Mouse (Mus musculus) MEL (cell line): Measurements from ENCODE around the gene Il10rb. TPM values are rescaled to one million over a fixed set of nuclear protein-coding genes. Genes with fewer than 3 reads are reported as not detected.

Source experiments
- DNase-seq: peaks from one replicate; pipeline ENCODE4 v3.0.0; 2011; ENCODE audit warnings: low read depth, low spot score
- H3K27ac ChIP-seq: 2 replicates; pipeline ENCODE4 v1.5.1; 2012; ENCODE audit warnings: low read depth, mild to moderate bottlenecking, control low read depth, low read length, moderate library complexity; ENCODE audit not compliant: control insufficient read depth
- H3K27me3 ChIP-seq, 2 experiments: fragments of 150-350 bp in 1 of 2; sonication (generic) in 1 of 2; 2 replicates each; pipeline ENCODE4 v1.6.1; 2012; ENCODE audit warnings: low read length in 2 of 2, mild to moderate bottlenecking in 2 of 2, improper control_type of control experiment in 1 of 2, moderate library complexity in 1 of 2; ENCODE audit not compliant: insufficient read depth in 2 of 2, control insufficient read depth in 1 of 2
- H3K36me3 ChIP-seq, 2 experiments: 2 replicates each; pipeline ENCODE4 v1.6.1; 2012 to 2014; ENCODE audit warnings: low read length in 2 of 2, improper control_type of control experiment in 1 of 2, inconsistent platforms in 1 of 2, mild to moderate bottlenecking in 1 of 2; ENCODE audit not compliant: insufficient read depth in 2 of 2, control insufficient read depth in 1 of 2
- H3K4me1 ChIP-seq, 2 experiments: fragments of 150-350 bp in 1 of 2; sonication (generic) in 1 of 2; 2 replicates each; pipeline ENCODE4 v1.6.1; 2012; ENCODE audit warnings: low read length in 2 of 2, improper control_type of control experiment in 1 of 2, mild to moderate bottlenecking in 1 of 2; ENCODE audit not compliant: insufficient read depth in 2 of 2, control insufficient read depth in 1 of 2
- H3K4me3 ChIP-seq, 2 experiments: fragments of 150-350 bp in 1 of 2; sonication (generic) in 1 of 2; 2 replicates each; pipeline ENCODE4 v1.5.1; 2012; ENCODE audit warnings: low read depth in 2 of 2, low read length in 2 of 2, mild to moderate bottlenecking in 2 of 2, moderate library complexity in 2 of 2, control low read depth in 1 of 2, improper control_type of control experiment in 1 of 2; ENCODE audit not compliant: control insufficient read depth in 1 of 2, insufficient read depth in 1 of 2
- H3K79me2 ChIP-seq: 2 replicates; pipeline ENCODE4 v1.6.1; 2012; ENCODE audit warnings: mild to moderate bottlenecking, low read length, moderate library complexity; ENCODE audit not compliant: control insufficient read depth, poor library complexity, insufficient read depth
- H3K9ac ChIP-seq: 2 replicates; pipeline ENCODE4 v1.6.1; 2012; ENCODE audit warnings: low read depth, mild to moderate bottlenecking, control low read depth, low read length, moderate library complexity; ENCODE audit not compliant: control insufficient read depth, poor library complexity, severe bottlenecking
- H3K9me3 ChIP-seq: fragments of 150-350 bp; sonication (generic); replicated peaks from 2 replicates; pipeline ENCODE4 v1.6.1; 2012; ENCODE audit warnings: mild to moderate bottlenecking, low read length, improper control_type of control experiment, moderate library complexity; ENCODE audit not compliant: insufficient read depth
- BHLHE40 ChIP-seq: IDR thresholded peaks from 2 replicates; pipeline ENCODE4 v1.6.1; 2012; ENCODE audit warnings: low read depth, mild to moderate bottlenecking, inconsistent platforms, low read length, improper control_type of control experiment, borderline replicate concordance
- CHD1 ChIP-seq: IDR thresholded peaks from 2 replicates; pipeline ENCODE4 v1.6.1; 2012; ENCODE audit warnings: low read depth, mild to moderate bottlenecking, inconsistent platforms, low read length, improper control_type of control experiment
- CTCF ChIP-seq, 3 experiments: IDR thresholded peaks in 2 of 3; conservative IDR thresholded peaks in 1 of 3; 2 replicates each; pipeline ENCODE4 v1.5.1; 2011 to 2012; ENCODE audit warnings: low read length in 3 of 3, low read depth in 2 of 3, mild to moderate bottlenecking in 2 of 3, improper control_type of control experiment in 1 of 3, inconsistent platforms in 1 of 3, mixed read lengths in 1 of 3, moderate library complexity in 1 of 3; ENCODE audit not compliant: control insufficient read depth in 1 of 3, insufficient read depth in 1 of 3, poor library complexity in 1 of 3, severe bottlenecking in 1 of 3
- E2F4 ChIP-seq: IDR thresholded peaks from 2 replicates; pipeline ENCODE4 v1.6.1; 2011; ENCODE audit warnings: low read depth, low read length, improper control_type of control experiment, borderline replicate concordance
- ELF1 ChIP-seq: IDR thresholded peaks from 2 replicates; pipeline ENCODE4 v1.6.1; 2014; ENCODE audit warnings: low read depth, mild to moderate bottlenecking, inconsistent platforms, low read length, improper control_type of control experiment, moderate library complexity
- GABPA ChIP-seq: IDR thresholded peaks from 2 replicates; pipeline ENCODE4 v1.6.1; 2012; ENCODE audit warnings: low read depth, mild to moderate bottlenecking, inconsistent platforms, low read length, improper control_type of control experiment, moderate library complexity
- JUND ChIP-seq: IDR thresholded peaks from 2 replicates; pipeline ENCODE4 v1.6.1; 2011; ENCODE audit warnings: low read depth, mild to moderate bottlenecking, improper control_type of control experiment, low read length
- KAT2A ChIP-seq: conservative IDR thresholded peaks from 2 replicates; pipeline ENCODE4 v1.6.1; 2012; ENCODE audit warnings: low read depth, low read length, improper control_type of control experiment, inconsistent platforms
- MAX ChIP-seq: IDR thresholded peaks from 2 replicates; pipeline ENCODE4 v1.6.1; 2011; ENCODE audit warnings: low read length, improper control_type of control experiment
- MAZ ChIP-seq: IDR thresholded peaks from 2 replicates; pipeline ENCODE4 v1.6.1; 2012; ENCODE audit warnings: low read depth, mild to moderate bottlenecking, inconsistent platforms, low read length, improper control_type of control experiment
- MEF2A ChIP-seq: IDR thresholded peaks from 2 replicates; pipeline ENCODE4 v1.6.1; 2014; ENCODE audit warnings: low read depth, mild to moderate bottlenecking, inconsistent platforms, low read length, improper control_type of control experiment; ENCODE audit not compliant: poor library complexity, insufficient replicate concordance, severe bottlenecking; ENCODE audit errors: extremely low read depth
- MYB ChIP-seq: IDR thresholded peaks from 2 replicates; pipeline ENCODE4 v1.6.1; 2011; ENCODE audit warnings: mild to moderate bottlenecking, low read depth, low read length, improper control_type of control experiment
- MYC ChIP-seq: IDR thresholded peaks from 2 replicates; pipeline ENCODE4 v1.6.1; 2011; ENCODE audit warnings: low read depth, mild to moderate bottlenecking, low read length, improper control_type of control experiment, moderate library complexity
- NELFE ChIP-seq: IDR thresholded peaks from 2 replicates; pipeline ENCODE4 v1.6.1; 2011; ENCODE audit warnings: low read depth, low read length, improper control_type of control experiment
- NRF1 ChIP-seq: IDR thresholded peaks from 2 replicates; pipeline ENCODE4 v1.6.1; 2014; ENCODE audit warnings: low read depth, mild to moderate bottlenecking, inconsistent platforms, low read length, improper control_type of control experiment, moderate library complexity; ENCODE audit not compliant: poor library complexity, insufficient read depth, severe bottlenecking
- POLR2A ChIP-seq, 2 experiments: IDR thresholded peaks; 2 replicates each; pipeline ENCODE4 v1.6.1; 2011 to 2012; ENCODE audit warnings: low read length in 2 of 2, mild to moderate bottlenecking in 2 of 2, control low read depth in 1 of 2, improper control_type of control experiment in 1 of 2, low read depth in 1 of 2, moderate library complexity in 1 of 2; ENCODE audit not compliant: control insufficient read depth in 1 of 2, insufficient read depth in 1 of 2, poor library complexity in 1 of 2
- POLR2AphosphoS2 ChIP-seq: IDR thresholded peaks from 2 replicates; pipeline ENCODE4 v1.6.1; 2011; ENCODE audit warnings: low read length, improper control_type of control experiment
- POLR2AphosphoS5 ChIP-seq: IDR thresholded peaks from 2 replicates; pipeline ENCODE4 v1.6.1; 2012; ENCODE audit warnings: low read depth, borderline replicate concordance, mild to moderate bottlenecking, inconsistent platforms, low read length, moderate library complexity, mixed read lengths
- RAD21 ChIP-seq: IDR thresholded peaks from 2 replicates; pipeline ENCODE4 v1.6.1; 2011; ENCODE audit warnings: mild to moderate bottlenecking, low read depth, low read length, improper control_type of control experiment
- RCOR1 ChIP-seq: IDR thresholded peaks from 2 replicates; pipeline ENCODE4 v1.6.1; 2012; ENCODE audit warnings: low read depth, mild to moderate bottlenecking, inconsistent platforms, low read length, improper control_type of control experiment
- SIN3A ChIP-seq: IDR thresholded peaks from 2 replicates; pipeline ENCODE4 v1.6.1; 2012; ENCODE audit warnings: low read length, improper control_type of control experiment, inconsistent platforms
- SMC3 ChIP-seq: IDR thresholded peaks from 2 replicates; pipeline ENCODE4 v1.6.1; 2011; ENCODE audit warnings: low read depth, low read length, improper control_type of control experiment
- TBP ChIP-seq: IDR thresholded peaks from 2 replicates; pipeline ENCODE4 v1.8.0; 2011; ENCODE audit warnings: low read depth, low read length, improper control_type of control experiment
- TCF12 ChIP-seq: IDR thresholded peaks from 2 replicates; pipeline ENCODE4 v1.6.1; 2014; ENCODE audit warnings: low read depth, mild to moderate bottlenecking, inconsistent platforms, low read length, improper control_type of control experiment, moderate library complexity
- UBTF ChIP-seq: IDR thresholded peaks from 2 replicates; pipeline ENCODE4 v1.6.1; 2012; ENCODE audit warnings: low read depth, mild to moderate bottlenecking, inconsistent platforms, low read length, improper control_type of control experiment, moderate library complexity, borderline replicate concordance; ENCODE audit not compliant: insufficient read depth
- USF2 ChIP-seq, 2 experiments: IDR thresholded peaks; 2 replicates each; pipeline ENCODE4 v1.6.1; 2011 to 2012; ENCODE audit warnings: improper control_type of control experiment in 2 of 2, low read length in 2 of 2, borderline replicate concordance in 1 of 2, inconsistent platforms in 1 of 2, low read depth in 1 of 2, mild to moderate bottlenecking in 1 of 2; ENCODE audit not compliant: insufficient read depth in 1 of 2
- ZC3H11A ChIP-seq: IDR thresholded peaks from 2 replicates; pipeline ENCODE4 v1.6.1; 2012; ENCODE audit warnings: low read depth, mild to moderate bottlenecking, inconsistent platforms, low read length, improper control_type of control experiment
- ZKSCAN1 ChIP-seq: IDR thresholded peaks from 2 replicates; pipeline ENCODE4 v1.6.1; 2012; ENCODE audit warnings: low read depth, mild to moderate bottlenecking, inconsistent platforms, low read length, improper control_type of control experiment, moderate library complexity
- ZMIZ1 ChIP-seq: IDR thresholded peaks from 2 replicates; pipeline ENCODE4 v1.6.1; 2012; ENCODE audit warnings: low read depth, mild to moderate bottlenecking, inconsistent platforms, low read length, improper control_type of control experiment, moderate library complexity
- ZNF384 ChIP-seq: IDR thresholded peaks from 2 replicates; pipeline ENCODE4 v1.6.1; 2012; ENCODE audit warnings: low read depth, mild to moderate bottlenecking, inconsistent platforms, low read length, improper control_type of control experiment
- polyA plus RNA-seq, 2 experiments: library from polyadenylated mRNA; stranded (reverse) in 1 of 2; unstranded in 1 of 2; fragments of >175 nt in 1 of 2; fragments of >200 nt in 1 of 2; gene quantifications; 2 replicates each; pipeline versions ENCODE4 v1.2.1 to v1.2.4; 2012; ENCODE audit warnings: low replicate concordance in 2 of 2, low read depth in 1 of 2; ENCODE audit not compliant: insufficient read length in 2 of 2, insufficient read depth in 1 of 2, missing spikeins in 1 of 2
- total RNA-seq: library from RNA; depleted of rRNA; stranded (reverse); fragments of 300-350 nt; gene quantifications from 2 replicates; pipeline ENCODE4 v1.2.3, GENCODE M21; 2012

Il10rb gene
- total and polyA plus RNA-seq, 3 experiments = 4.7 to 14.6 TPM; not detected in 1

DNA sequence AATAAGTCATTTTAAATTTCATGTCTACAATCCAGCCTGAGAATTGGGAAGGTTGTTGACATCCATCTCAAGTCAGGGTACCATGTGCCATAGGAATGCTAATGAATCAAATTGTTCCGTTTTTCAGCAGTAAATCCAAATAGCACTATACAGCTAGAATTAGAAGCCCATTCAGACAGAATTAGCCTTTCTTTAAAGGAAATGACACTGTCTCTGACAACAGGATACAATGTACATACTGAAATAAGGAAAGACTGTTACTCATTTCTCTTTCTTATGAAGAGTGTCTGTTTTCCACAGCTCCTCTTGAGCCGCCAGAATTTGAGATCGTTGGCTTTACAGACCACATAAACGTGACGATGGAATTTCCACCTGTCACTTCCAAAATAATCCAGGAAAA lies 14.5 kb upstream of the Il10rb start, which contains the start of gene Gm21970:
Gm21970 (plus strand) TSS at position 301 of the 400 bp plus-strand sequence.
- Histone ChIP-seq H3K79me2 (no peaks in the 10 kb centered on the region), H3K4me3 (no peak within 1 kb of the TSS), H3K36me3 (peaks cover 11 to 21% of the 10 kb centered on the region in 2 experiments), H3K4me1 (peaks cover 6% of the 10 kb centered on the region in 2 experiments), H3K27me3 (no peaks in the 10 kb centered on the region), H3K9ac (no peak within 1 kb of the TSS), H3K27ac (no peak within 1 kb of the TSS), H3K9me3 (no peaks in the 10 kb centered on the region)
- no peak for DNase-seq
- TF ChIP-seq KAT2A (no peak), E2F4 (no peak), ZC3H11A (no peak), ZMIZ1 (no peak), ZNF384 (no peak), SIN3A (no peak), MEF2A (no peak), TCF12 (no peak), MYB (no peak), NELFE (no peak), ZKSCAN1 (no peak), USF2 (IDR thresholded peaks at IDR 0.05; ENCODE audit: borderline replicate concordance in 1 of 2, insufficient read depth in 1 of 2, low read depth in 1 of 2, low read length in 2 of 2) (no peak), GABPA (no peak), RCOR1 (no peak), POLR2A (IDR thresholded peaks at IDR 0.05; ENCODE audit: control insufficient read depth in 1 of 2, insufficient read depth in 1 of 2, low read depth in 1 of 2, low read length in 2 of 2, poor library complexity in 1 of 2) (no peak), MYC (no peak), CHD1 (no peak)

DNA sequence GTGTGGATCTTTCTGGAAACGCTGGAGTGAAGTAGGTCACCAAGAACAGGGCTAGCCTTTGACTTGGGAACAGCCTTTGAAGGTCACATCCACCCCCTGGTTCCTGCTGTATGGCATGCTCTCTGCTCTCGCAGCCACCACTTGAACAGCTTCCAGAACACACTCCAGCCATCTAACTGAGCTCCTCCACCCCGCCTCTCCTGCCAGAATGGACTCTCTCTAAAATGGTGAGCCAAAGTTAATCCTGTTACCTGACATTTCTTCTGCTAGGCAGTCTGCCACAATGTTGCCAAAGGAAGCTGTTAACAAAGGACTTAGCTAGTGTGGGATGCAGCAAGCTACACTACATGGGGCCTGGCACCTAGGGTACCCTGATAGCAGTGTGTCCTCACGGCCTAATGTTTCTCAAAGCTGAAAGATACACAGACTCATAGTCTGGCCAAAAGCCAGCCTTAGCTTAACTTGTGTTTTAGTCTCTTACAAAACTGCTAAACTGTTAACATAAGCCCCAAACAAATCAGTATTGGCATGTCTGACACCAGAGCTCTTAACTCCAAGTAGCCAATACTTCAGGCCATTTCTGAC lies 11.0 kb upstream of the Il10rb start:
- Histone ChIP-seq H3K9me3 (no peaks in the 10 kb centered on the region), H3K79me2 (no peaks in the 10 kb centered on the region), H3K27ac (peak overlapping the region; percentile 13; the same call in 1 of the 2 replicates), H3K27me3 (no peaks in the 10 kb centered on the region), H3K9ac (no peak overlapping the region), H3K4me1 (peaks cover 16 to 19% of the 10 kb centered on the region in 2 experiments), H3K4me3 (no peak overlapping the region), H3K36me3 (peaks cover 7 to 26% of the 10 kb centered on the region in 2 experiments)
- DNase-seq = peak; percentile 50
- TF ChIP-seq CTCF (IDR thresholded peaks at IDR 0.05 in 2 of 3, conservative IDR thresholded peaks at IDR 0.05 in 1 of 3; ENCODE audit: control insufficient read depth in 1 of 3, insufficient read depth in 1 of 3, low read depth in 2 of 3, low read length in 3 of 3, poor library complexity in 1 of 3, severe bottlenecking in 1 of 3) (no peak), RAD21 (no peak), SMC3 (no peak), GABPA (no peak), MAZ (no peak), MAX (no peak), KAT2A (no peak), NELFE (no peak), JUND (no peak), TBP (no peak), POLR2AphosphoS5 (no peak), ZNF384 (no peak), MYB (no peak), ZC3H11A (no peak), UBTF (no peak), POLR2AphosphoS2 (no peak), NRF1 (no peak), MEF2A (no peak), BHLHE40 (no peak), ELF1 (no peak)
